In genomic region chr2:132107611-132108010, GRCm38 (mm10) we compare ENCODE assay signal across 8 mouse cellular contexts. TPM values are rescaled to one million over a fixed set of nuclear protein-coding genes. Genes with fewer than 3 reads are reported as not detected.
DNase-seq lines count a peak whose midpoint lies in the region; ATAC-seq and TF ChIP-seq lines count a peak whose summit lies in the region.

No protein-coding gene starts in this region.

- no peak overlapping the region; the same call in 1 of the 2 replicates for H3K4me3 ChIP-seq in heart, adult 2 months
- H3K4me3 ChIP-seq in heart, embryonic 10.5 days = no peak overlapping the region
- H3K4me3 ChIP-seq in bone marrow macrophage, adult 2 months (ENCODE audit: insufficient read depth, low read length) = peak overlapping the region; percentile 1; the same call in 1 of the 2 replicates
- no peak overlapping the region for H3K4me3 ChIP-seq in heart, embryonic 12.5 days

- 15% methylated on average over 9 of the region's 9 CpGs for WGBS in heart, adult 2 months
- WGBS in heart, embryonic 10.5 days = 50% methylated on average over 9 of the region's 9 CpGs
- WGBS in heart, embryonic 12.5 days = 36% methylated on average over 9 of the region's 9 CpGs

- intact Hi-C loops in heart, adult 2 months (cut with DNase I) = loop anchor here (2.0 kb wide), 1 partner anchor 23 kb away; no protein-coding TSS in a partner anchor
- intact Hi-C loops in left cerebral cortex, postnatal 14 days (cut with DNase I) = no loop called here

- no peak overlapping the region for H3K9ac ChIP-seq in heart, adult 2 months (ENCODE audit: low read depth, low read length)
- no peak overlapping the region for H3K9ac ChIP-seq in heart, embryonic 12.5 days

- no peak for TF ChIP-seq POLR2A in heart, adult 2 months (IDR thresholded peaks at IDR 0.05; ENCODE audit: insufficient read depth, low read depth, low read length)
- TF ChIP-seq POLR2A in bone marrow macrophage, adult 2 months (IDR thresholded peaks at IDR 0.05; ENCODE audit: borderline replicate concordance, low read depth, low read length) = no peak

- H3K79me2 ChIP-seq in heart, adult 2 months (replicated peaks; ENCODE audit: control insufficient read depth, insufficient read depth, low read length) = peaks cover 4% of the 10 kb centered on the region; the same call in 1 of the 2 replicates

- H3K9me3 ChIP-seq in heart, embryonic 10.5 days = no peaks in the 10 kb centered on the region
- no peaks in the 10 kb centered on the region for H3K9me3 ChIP-seq in heart, embryonic 12.5 days (replicated peaks)

- TF ChIP-seq CTCF in heart, adult 2 months (IDR thresholded peaks at IDR 0.05) = no peak
- no peak for TF ChIP-seq CTCF in bone marrow macrophage, adult 2 months (IDR thresholded peaks at IDR 0.05; ENCODE audit: low read depth, low read length)

- no peak overlapping the region for H3K4me2 ChIP-seq in heart, embryonic 12.5 days

- peaks cover 30% of the 10 kb centered on the region for H3K4me1 ChIP-seq in heart, adult 2 months (ENCODE audit: control insufficient read depth, insufficient read depth, low read length)
- H3K4me1 ChIP-seq in heart, embryonic 10.5 days = peaks cover 41% of the 10 kb centered on the region
- H3K4me1 ChIP-seq in bone marrow macrophage, adult 2 months (ENCODE audit: control insufficient read depth, insufficient read depth, low read length) = peaks cover 80% of the 10 kb centered on the region
- H3K4me1 ChIP-seq in heart, embryonic 12.5 days (replicated peaks) = peaks cover 48% of the 10 kb centered on the region

- DNase-seq in heart, adult 2 months = peak; percentile 61 to 74
- no peak for DNase-seq in heart, embryonic 10.5 days (ENCODE audit: low spot score)
- peak; percentile 71 to 72 for DNase-seq in left cerebral cortex, postnatal 14 days (ENCODE audit: low spot score in 2 of 2)
- no peak for DNase-seq in spleen, postnatal 4 days (ENCODE audit: low spot score in 2 of 2)
- DNase-seq in natural killer cell, adult 2 months (ENCODE audit: low spot score in 2 of 2) = no peak

- H3K27me3 ChIP-seq in heart, adult 2 months (ENCODE audit: control insufficient read depth, insufficient read depth, low read length) = no peaks in the 10 kb centered on the region
- H3K27me3 ChIP-seq in heart, embryonic 10.5 days (ENCODE audit: insufficient read depth, poor library complexity, severe bottlenecking) = no peaks in the 10 kb centered on the region
- no peaks in the 10 kb centered on the region for H3K27me3 ChIP-seq in heart, embryonic 12.5 days (replicated peaks)

- TF ChIP-seq EP300 in heart, adult 2 months (IDR thresholded peaks at IDR 0.05; ENCODE audit: insufficient read depth, low read depth, low read length) = peak; percentile 44; the same call in 1 of the 2 replicates

- no peak for ATAC-seq in heart, embryonic 12.5 days (ENCODE audit: insufficient number of reproducible peaks, low FRiP score)
- ATAC-seq in erythroid progenitor cell, adult 5-6 weeks (replicated peaks; ENCODE audit: low FRiP score, poor library complexity, severe bottlenecking) = no peak

- peak overlapping the region; percentile 26 for H3K27ac ChIP-seq in heart, adult 2 months
- no peak overlapping the region for H3K27ac ChIP-seq in heart, embryonic 10.5 days
- peak overlapping the region; percentile 92 for H3K27ac ChIP-seq in bone marrow macrophage, adult 2 months (ENCODE audit: insufficient read depth, low read depth, low read length)
- H3K27ac ChIP-seq in heart, embryonic 12.5 days (ENCODE audit: poor library complexity, severe bottlenecking) = peak overlapping the region; percentile 31; the same call in 1 of the 2 replicates

- H3K36me3 ChIP-seq in heart, adult 2 months (ENCODE audit: control insufficient read depth, insufficient read depth, low read length) = peaks cover 5% of the 10 kb centered on the region
- peaks cover 7% of the 10 kb centered on the region; the same call in 1 of the 2 replicates for H3K36me3 ChIP-seq in heart, embryonic 10.5 days
- H3K36me3 ChIP-seq in heart, embryonic 12.5 days = peaks cover 4% of the 10 kb centered on the region; the same call in 1 of the 2 replicates

RNA-seq across cellular contexts. Expression of gene Slc23a2, which starts 37.3 kb away (rescaled TPM):
- total RNA-seq in heart, adult 2 months (2021) = 10 to 100 TPM; 11.8 to 15.6 TPM
- 11.2 and 19.3 TPM in 2 replicates for polyA plus RNA-seq in heart, adult 2 months (2012; rRNA removed)
- polyA plus RNA-seq in heart, embryonic 10.5 days (2016; fragmentation: Nextera tagmentation; extraction: Ambion mirVana) = 8.7 and 10.3 TPM in 2 replicates
- 47.7 and 53.5 TPM in 2 replicates for polyA plus RNA-seq in bone marrow macrophage, adult 2 months (2012; ENCODE audit: insufficient read depth, insufficient read length, missing spikeins)
- 10.1 and 12.1 TPM in 2 replicates for polyA plus RNA-seq in heart, embryonic 12.5 days (2016; fragmentation: Nextera tagmentation; extraction: Ambion mirVana)
- 100 to 1,000 TPM; 125 to 132 TPM for total RNA-seq in left cerebral cortex, postnatal 14 days (2021)
- 2.9 and 8.3 TPM in 2 replicates for total RNA-seq in erythroid progenitor cell, adult 5-6 weeks (2015; ENCODE audit: low replicate concordance)
- 0.53 and 14.8 TPM in 2 replicates for total RNA-seq in erythroid progenitor cell, adult 5-6 weeks (2017; ENCODE audit: low replicate concordance)

Comparison
In these comparisons a context has a peak if more than half of its experiments do, and no peak if none do; other contexts are left out.
1. DNase-seq: peak in heart, adult 2 months (2 of 2) and left cerebral cortex, postnatal 14 days (2 of 2); none in heart, embryonic 10.5 days (single experiment), spleen, postnatal 4 days (0 of 2) and natural killer cell, adult 2 months (0 of 2).